Mouse (Mus musculus) erythroblast, embryonic 14.5 days (primary cell): ENCODE data around the gene Gm49661.

ENCODE experiments used
- GATA1 ChIP-seq: IDR thresholded peaks from 2 replicates; pipeline ENCODE4 v1.6.1; 2012; ENCODE audit warnings: low read length, inconsistent platforms, mixed read lengths
- TAL1 ChIP-seq: IDR thresholded peaks from 3 replicates; pipeline ENCODE4 v1.6.1; 2012; ENCODE audit warnings: low read length, inconsistent platforms, mixed read lengths

- no peak for TF ChIP-seq TAL1
- TF ChIP-seq GATA1: no peak
These were observed 47.6 kb downstream of the Gm49661 start for GRCm38 (mm10) chr8:84921596-84921995.
